Mouse (Mus musculus) frontal cortex, adult (tissue): ENCODE measurements around the gene Elavl1.
"Not testable (repeated sequence)": the region's sequence is repeated elsewhere in the genome, so short reads cannot be mapped to it uniquely, and the experiment has no call there.

Experiments
- ATAC-seq: cut with Nextera tagmentation; 2 replicates; pipeline ENCODE4 v1.9.2; 2017; ENCODE audit warnings: mild to moderate bottlenecking, moderate library complexity, mixed read lengths; ENCODE audit not compliant: low TSS enrichment

Elavl1 gene

GRCm38 (mm10) chr8:4324983-4325750 is at the start of gene Elavl1, which contains the start of gene Ccl25:
Elavl1 (minus strand) TSS chr8:4325413.
Ccl25 (plus strand) TSS chr8:4325210.
- ATAC-seq = peak; percentile 94

DNA sequence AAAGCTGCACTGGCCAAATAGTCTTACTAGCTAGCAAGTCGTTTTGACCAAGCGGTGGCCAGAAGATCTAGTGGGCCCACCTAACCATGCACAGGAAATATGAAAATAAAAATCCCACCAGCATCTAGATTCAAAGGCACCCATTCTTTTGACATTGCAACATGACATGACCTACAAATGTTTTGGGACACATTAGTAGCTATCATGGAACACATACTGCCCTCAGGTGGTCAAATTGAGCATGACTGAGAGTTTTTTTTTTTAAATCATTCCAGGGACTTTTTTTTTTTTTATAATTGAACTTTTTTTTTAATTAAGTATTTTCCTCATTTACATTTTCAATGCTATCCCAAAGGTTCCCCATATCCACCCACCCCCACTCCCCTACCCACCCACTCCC is 47.4 kb upstream of the Elavl1 start:
- no peak for ATAC-seq

- no peak; the same call in 1 of the 2 replicates for ATAC-seq
Observed at GRCm38 (mm10) chr8:4370078-4370477, 44.9 kb upstream of the Elavl1 start.

DNA sequence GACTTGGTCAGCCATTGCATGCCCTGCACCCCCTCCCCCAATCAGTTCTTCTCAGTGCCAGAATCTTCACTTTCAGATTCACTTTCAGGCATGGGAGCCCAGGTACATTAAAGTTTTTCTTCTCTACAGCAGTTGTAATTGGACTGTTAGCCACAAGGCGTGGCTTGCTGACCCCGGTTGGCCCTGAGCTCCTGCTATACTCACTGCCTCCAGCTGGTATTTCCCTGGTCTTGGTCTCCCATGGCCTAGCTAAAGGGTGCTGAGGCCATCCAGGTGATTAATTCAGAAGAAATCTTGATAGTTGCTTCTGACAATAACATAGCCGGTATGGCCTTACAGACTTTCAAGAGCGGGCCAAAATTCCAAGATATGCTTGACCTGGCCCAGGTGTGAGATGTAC is 43.3 kb upstream of the Elavl1 start:
- no peak for ATAC-seq

- peak; percentile 55; the same call in 1 of the 2 replicates for ATAC-seq
Observed at GRCm38 (mm10) chr8:4367808-4368207, 42.6 kb upstream of the Elavl1 start.

DNA sequence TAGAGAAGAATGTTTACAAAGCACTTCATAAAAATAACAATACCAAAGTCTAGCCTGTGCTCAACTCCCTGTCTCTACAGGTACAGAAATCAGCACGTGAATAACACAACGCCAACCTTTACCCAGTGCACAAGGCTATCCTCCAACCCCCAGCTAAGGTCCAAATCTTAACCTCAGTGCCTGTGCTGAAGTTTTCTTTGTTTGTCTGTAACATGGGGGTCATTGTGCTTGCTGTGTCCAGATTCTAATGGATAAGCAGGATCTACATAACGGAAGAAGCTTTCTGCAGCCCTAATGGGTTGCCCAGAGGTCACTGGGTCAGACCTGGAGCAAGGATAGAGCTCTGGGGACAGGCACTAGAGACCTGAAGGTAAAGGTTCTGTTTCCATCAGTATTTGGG is 41.0 kb upstream of the Elavl1 start:
- no peak for ATAC-seq

DNA sequence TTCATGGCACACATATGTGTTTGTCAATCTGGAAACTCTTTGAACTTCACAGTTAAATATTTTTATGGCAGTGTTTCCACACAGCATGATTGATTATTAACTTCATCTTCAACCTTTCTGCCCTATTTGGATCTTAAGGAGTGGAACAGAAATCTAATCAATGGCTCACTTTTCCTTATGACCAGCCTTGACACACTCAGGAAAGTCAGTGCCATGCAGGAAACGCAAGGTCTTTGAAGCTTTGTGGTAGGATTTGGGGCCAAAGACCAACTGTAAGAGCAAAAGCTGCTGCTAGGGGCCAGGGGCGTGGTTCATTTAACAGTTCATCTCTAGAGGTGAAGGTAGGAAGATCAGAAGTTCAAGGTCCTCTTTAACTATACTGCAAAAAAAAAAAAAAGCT is 35.7 kb upstream of the Elavl1 start:
- ATAC-seq = no peak

DNA sequence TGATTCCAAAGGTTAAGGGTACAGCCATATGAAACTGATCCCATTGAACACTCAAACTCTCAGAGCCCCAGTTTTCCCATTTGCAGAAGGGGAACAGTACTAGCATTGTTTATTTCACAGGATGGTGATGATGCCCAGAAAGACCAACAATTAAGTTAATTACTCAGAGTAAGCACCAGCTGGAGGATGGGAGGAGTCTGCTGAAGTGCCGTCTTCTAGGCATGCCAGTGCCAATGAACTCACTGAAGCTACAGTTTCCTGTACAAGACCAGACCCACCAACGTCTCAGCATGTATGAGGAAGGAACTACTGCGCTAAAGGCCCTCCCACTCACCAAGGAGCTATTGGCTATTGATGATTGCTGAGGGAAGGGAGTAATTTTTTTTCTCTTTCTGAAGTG is 34.1 kb upstream of the Elavl1 start:
- no peak for ATAC-seq

GRCm38 (mm10) chr8:4355455-4355854 is 30.2 kb upstream of the Elavl1 start:
- ATAC-seq = no peak

DNA sequence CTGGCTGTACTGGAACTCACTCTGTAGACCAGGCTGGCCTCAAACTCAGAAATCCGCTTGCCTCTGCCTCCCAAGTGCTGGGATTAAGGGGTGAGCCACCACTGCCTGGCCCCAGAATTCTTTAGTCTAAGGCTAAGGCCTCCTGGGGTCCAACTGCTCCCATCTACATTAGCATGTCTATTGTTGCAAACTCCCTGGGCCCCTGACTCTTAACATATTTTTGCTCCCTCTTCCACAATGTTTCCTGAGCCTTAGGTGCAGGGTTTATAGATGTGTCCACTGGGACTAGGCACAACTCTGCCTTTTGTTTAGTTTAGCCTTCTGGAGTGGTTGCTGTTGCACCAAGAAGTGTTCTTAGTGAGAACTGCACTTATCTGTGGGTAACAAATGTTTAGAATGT is 29.3 kb upstream of the Elavl1 start:
- ATAC-seq = no peak

- no peak for ATAC-seq
Observed at GRCm38 (mm10) chr8:4353741-4354140, 28.5 kb upstream of the Elavl1 start.

GRCm38 (mm10) chr8:4352562-4352961 is 27.3 kb upstream of the Elavl1 start:
- not testable (repeated sequence) for ATAC-seq

DNA sequence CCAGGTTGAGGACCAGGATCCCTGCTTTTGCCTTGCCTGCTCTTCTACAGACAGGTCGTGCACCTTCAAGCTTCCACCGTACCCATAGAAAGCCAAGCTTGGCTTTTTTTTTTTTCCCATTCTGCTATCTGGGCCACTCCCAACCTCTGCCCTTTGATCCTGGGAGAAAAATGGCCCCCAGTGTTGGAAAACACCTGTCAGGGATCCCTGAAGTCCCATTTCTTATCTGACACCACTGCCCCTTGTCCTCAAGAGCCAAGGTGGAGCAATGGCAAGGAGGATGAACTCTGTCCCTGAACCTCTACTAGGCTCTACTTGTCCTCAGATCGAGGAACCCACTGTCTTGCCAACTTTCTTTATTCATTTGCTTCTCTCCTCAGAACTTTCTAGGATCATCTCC is 25.4 kb upstream of the Elavl1 start:
- no peak for ATAC-seq

- no peak for ATAC-seq
Observed at GRCm38 (mm10) chr8:4349335-4349734, 24.1 kb upstream of the Elavl1 start.

- ATAC-seq = no peak
Observed at GRCm38 (mm10) chr8:4348275-4348674, 23.1 kb upstream of the Elavl1 start.

DNA sequence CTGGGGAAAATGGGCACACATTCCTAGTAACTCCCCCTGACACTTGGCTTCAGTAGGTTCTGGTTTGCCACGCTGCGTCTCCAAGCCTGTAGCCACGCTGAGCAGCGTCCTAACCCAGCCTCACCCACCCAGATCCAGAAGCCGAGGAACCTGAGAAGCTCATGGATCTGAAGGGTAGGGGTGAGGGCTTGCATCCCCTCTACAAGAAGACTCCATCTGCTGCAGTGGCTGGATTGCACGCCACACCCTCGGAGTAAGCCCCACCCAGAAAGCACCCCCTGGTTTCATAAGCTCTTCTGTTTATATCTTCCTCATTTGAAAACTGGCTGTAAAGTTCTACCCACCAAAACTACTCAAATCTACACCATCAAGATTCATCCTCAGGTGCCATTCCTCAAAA is 22.4 kb upstream of the Elavl1 start:
- ATAC-seq = no peak

DNA sequence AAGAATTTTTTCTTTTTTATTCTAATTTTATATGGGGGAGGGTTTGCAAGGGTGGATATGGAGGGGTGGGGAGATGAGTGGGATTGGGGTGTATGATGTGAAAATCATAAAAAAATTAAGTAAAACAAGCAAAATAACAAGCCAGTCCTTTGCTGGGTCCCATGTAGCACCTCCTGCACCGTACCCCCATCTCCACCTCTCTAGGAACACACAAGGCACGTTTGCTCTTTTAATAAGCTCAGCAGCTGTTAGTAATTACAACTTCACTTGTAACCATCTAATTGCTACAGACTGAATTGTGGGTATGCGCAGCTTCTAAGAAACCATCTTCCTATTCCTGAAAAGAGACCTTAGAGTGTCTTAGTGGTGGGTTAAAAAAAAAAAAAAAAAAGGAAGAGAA is 15.0 kb upstream of the Elavl1 start:
- no peak for ATAC-seq

DNA sequence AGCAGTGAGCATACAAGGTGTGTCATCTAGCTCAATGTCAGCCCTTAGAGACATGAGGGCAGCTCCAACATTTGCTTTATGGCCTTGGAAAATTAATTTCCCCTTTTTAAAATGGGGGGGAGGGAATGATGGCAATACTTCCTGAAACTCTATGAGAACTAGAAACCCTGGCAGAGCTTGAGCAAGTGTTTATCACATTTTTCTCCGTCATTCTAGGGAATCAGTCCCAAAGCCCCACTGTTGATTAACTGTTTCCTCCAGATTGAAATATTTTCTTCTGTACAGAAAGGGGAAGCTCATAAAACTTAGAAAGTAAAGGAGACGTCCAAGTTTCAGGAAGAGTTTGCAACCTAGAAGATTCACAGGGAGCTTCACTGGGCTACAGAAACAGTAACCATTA is 10.5 kb upstream of the Elavl1 start:
- ATAC-seq = no peak

DNA sequence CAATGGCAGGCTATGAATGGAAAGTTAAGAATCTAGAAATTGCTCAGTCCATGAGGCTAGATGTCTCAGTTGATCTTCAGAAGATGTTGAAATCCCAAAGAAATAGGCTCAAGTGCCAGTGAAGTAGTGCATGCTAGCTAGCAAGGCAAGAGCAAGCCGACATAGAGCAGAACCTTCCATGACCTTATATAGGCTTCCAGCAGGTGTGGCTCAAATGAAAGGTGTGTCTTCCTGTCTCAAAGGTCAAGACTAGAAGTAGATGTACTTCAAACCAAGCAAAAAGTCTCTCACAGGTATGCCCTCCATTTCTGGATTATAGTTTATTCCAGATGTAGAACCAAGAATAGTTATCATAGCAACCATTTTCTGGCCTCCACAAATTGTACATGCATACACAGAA is 8.8 kb upstream of the Elavl1 start:
- ATAC-seq = no peak

DNA sequence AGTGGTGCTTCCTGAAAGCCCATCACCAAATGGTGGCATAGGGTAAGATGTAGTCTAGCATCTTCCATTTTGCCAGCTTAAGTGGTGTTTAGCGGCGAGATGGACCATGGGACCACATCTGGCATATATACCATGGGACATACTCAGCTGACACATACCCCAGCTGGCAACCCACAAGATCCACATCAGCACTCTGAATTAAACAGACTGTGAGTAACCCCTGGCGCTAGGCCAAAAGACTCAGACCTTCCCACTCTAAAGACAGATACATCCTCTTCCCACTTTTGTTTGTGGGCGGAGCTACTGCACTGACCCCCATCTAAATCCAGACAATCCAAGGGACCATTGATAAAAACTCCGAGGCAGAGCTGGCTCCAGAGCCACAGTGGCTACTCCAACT is 3.8 kb upstream of the Elavl1 start:
- no peak for ATAC-seq

DNA sequence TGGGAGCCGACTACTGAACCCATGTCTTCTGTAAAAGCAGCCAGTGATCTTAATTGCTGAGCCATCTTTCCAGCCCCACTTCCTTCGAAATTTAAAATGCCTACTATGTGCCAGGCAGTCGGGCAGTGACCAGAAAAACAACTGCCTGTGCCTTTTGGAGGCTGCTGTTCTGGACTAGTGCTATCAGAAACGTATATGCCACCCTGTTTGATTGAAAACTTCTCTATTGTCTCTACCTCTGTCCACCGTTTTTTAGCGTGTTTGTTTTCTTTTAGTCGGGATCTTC is 481 bp upstream of the Elavl1 start:
- no peak for ATAC-seq

- ATAC-seq = peak; percentile 48
Observed at GRCm38 (mm10) chr8:4324525-4324924, 688 bp downstream of the Elavl1 start.

GRCm38 (mm10) chr8:4323917-4324316 is 1.3 kb downstream of the Elavl1 start:
- no peak for ATAC-seq

DNA sequence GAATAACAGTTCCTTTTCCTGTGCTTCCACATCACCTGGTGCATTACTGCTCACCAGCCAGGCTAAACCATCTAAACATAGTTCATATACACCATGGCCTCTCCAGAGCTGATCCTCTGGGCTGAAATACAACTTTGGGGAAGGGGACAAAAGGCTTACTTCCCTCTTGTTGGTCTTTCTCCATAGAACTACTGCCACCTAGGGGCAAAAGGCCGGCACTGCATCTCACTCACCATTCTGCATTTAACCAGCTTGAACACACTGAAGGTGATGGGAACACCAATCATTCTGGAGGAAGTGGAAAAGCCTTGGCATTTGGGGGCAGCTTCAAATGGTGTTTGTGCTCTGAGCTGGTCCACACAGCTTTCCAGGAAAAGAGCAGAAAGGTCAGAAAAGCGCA is 2.7 kb downstream of the Elavl1 start:
- no peak for ATAC-seq
